Mouse (Mus musculus) T-helper 2 cell (primary cell): Measurements from ENCODE around the gene Il2rg.

ENCODE experiments used
- in situ Hi-C: fragments of 300-600 bp; cut with MboI, MseI; formaldehyde crosslinking; loops from one replicate; pipeline ENCODE4 v1.15.1; 2025; ENCODE audit warnings: high pct_unique_total_duplicates

Il2rg gene

DNA sequence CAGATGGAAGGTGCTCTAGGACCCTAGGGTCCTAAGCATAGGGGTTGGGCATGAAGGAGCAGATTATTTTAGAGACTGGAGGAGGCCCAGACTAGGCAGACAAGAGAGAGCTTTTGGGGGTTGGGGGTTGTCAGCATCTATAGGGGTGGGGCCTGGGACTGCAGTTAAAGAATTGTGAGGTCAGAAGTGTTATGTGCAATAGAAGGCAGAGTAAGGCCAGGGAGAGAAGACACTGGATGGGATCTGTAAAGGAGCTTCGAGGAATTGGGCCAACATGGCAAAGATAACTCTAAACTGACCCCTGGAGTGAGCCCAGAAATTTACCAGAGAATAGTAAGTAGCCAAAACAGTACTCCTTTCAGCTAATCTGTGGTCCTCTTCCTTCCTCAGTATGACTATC lies 4.2 kb downstream of the Il2rg start, which contains the start of gene Gm614:
Gene Gm614, minus strand, starts transcription at position 101 of the 400 bp plus-strand sequence.
- in situ Hi-C loops: loop anchor here (25.0 kb wide), 1 partner anchor 502 kb away; the partner anchor contains the start of gene Dlg3

DNA sequence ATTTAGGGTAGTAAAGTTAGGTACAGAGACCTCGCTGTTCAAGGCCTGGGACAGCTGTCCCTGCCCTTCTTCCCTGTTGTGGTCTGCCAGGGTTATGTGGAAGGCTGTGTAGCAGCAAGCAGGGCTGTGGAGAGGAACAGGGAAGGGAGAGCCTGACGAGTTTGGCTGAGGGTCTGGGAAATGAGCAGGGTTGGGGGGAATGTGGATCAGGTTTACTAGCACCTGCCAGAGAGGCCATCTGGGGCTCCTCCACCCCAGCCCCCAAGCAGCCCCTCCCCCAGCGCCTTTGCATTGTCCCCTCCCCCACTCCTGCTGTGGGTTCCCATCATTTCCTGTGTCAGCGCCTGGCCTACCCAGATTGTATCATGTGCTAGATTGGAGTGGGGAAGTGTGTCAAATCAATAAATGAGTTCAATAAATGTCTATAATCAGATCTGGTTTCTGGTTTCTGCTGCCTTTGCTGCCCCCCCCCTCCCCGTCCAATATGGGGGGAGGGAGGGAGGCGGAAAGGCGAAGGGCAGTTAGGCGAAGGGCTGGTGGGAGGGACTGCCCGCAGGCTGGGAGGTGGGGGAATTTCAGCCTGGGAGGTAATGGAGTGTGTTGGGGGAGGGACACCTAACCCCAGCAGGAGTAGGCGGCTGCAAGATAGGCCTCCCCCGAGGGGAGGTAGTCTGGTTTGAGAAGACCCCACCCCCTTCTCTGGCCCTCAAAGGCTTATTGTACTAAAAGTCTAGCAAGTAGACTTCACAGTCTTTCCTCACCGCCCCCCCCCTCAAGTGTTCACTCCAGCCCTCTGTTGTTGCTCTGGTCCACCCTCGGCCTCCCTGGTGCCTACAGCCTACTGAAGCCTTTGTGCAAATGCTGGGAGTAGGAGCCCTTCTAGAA lies 7.4 kb downstream of the Il2rg start:
- in situ Hi-C loops: loop anchor here (25.0 kb wide), 1 partner anchor 498 kb away; the partner anchor contains the start of gene Dlg3

GRCm38 (mm10) chrX:101256603-101257002 lies 11.5 kb downstream of the Il2rg start:
- in situ Hi-C loops: loop anchor here (25.0 kb wide), 1 partner anchor 494 kb away; the partner anchor contains the start of gene Dlg3

DNA sequence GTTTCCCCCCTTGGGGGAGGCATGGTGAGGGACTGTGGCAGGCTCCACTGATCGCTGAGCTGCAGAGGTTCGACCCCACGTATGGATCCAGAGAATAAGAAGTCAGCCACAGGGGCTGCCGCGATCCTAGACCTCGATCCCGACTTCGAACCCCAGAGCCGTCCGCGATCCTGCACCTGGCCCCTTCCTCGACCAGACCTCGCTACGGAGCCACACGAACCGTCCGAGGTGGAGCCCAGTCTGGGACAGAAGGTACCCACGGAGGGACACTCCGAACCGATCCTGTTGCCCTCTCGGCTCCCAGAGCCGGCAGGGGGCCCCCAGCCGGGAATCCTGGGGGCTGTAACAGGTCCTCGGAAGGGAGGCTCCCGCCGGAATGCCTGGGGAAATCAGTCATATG lies 13.3 kb downstream of the Il2rg start:
- in situ Hi-C loops: loop anchor here (25.0 kb wide), 1 partner anchor 492 kb away; the partner anchor contains the start of gene Dlg3

DNA sequence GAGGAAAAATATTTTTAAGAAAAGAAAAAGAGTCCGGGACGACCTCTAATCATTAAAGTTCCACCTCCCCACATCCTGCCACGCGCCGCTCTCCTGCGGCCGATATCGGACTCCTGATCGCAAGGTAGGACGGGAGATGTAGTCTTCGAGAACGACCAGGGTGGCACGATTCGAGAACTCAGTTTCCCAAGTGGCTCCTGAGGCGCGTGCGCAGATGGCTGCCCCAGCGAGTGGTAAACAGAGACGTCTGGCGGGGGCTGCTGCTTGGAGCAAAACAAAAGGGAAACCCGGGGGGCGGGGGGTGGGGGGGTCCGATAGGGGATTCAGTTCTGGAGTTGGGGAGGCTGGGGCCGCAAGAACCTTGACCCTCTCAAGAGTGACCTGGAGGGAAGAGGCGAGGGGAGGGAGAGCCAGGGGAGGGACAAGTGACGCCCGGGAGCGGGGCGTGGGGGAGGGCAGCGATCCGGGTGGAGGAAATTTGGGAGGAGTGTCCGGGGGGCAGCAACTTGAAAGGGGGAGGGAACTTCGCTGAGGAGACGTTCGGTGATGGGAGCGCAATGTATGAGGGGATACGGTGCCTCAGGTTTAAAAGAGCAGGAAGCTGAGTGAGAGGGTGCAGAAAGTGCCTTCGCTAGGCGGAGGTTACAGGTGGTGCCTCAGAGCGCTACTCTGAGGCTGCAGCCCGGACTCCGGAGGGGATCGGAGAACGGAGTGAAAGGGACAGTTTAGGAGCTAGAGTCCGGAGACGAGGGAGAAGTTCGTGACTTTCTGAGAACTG lies 13.9 kb downstream of the Il2rg start, which contains the start of gene Foxo4:
Gene Foxo4, plus strand, starts transcription at position 577 of the 778 bp plus-strand sequence.
- in situ Hi-C loops: loop anchor here (25.0 kb wide), 1 partner anchor 492 kb away; the partner anchor contains the start of gene Dlg3

- in situ Hi-C loops: loop anchor here (10.0 kb wide), 1 partner anchor 1590 kb away; no protein-coding TSS in a partner anchor
Measured at GRCm38 (mm10) chrX:101245011-101245410, 23.0 kb downstream of the Il2rg start.

GRCm38 (mm10) chrX:101222796-101223162 lies 45.3 kb downstream of the Il2rg start:
- in situ Hi-C loops: no loop called here

- in situ Hi-C loops: no loop called here
Measured at GRCm38 (mm10) chrX:101221834-101222795, 45.9 kb downstream of the Il2rg start, which contains the start of gene Snx12. TSS of gene Snx12 (minus strand) at chrX:101222563.
